Mouse (Mus musculus) right cerebral cortex, postnatal 36 days (tissue): ENCODE measurements at regions not wholly inside any gene's neighbourhood (a gene's known extent, or its start where the extent isn't known, plus 50 kb on each side); places are given as distances from the start of the nearest gene placed in this dataset.

Experiments
- DNase-seq, 2 experiments: peaks; one replicate each; pipeline ENCODE4 v3.0.0; 2022; ENCODE audit warnings: low spot score in 2 of 2, mixed read lengths in 1 of 2

DNA sequence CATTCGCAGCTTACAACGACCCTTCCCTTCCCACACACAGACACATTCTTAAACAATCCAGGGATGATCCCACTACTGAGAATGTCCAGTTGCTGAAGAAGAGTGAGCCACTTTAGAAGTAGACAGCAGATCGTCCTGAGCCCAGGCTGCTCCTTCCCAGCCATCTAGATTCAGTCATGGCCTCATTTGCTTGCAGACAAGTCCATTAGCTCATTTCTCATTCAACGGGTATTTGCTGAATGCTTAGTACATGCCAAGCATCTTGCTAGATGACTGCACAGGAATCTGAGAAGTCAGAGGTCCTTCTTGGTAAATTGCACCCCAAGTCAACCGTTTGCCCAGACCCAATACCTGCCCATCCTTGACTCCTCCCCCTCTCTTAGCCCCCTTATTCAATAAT, 57.8 kb downstream of the Ier5 start:
- DNase-seq: no peak

DNA sequence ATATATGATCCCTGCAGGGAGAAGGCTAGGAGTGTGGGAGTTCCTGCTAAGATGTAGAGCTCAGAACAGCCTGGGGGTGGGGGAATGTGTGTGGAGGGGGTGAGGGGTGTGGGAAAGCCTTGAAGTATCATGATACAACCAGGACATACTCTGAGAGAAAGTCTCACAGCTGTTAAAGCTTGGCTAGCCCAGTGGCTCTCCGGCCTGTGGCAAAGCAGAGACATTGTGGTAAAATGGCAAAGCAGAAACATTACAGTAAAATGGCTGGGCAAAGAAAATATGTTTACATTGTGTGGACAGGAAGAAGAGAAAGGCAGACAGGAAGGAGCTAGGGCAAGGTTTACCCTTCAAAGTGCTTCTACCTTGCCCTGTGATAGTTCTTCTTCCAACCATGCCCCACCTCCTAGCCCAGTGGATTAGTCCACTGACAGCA, 58.5 kb downstream of the Ier5 start:
- DNase-seq: no peak

DNA sequence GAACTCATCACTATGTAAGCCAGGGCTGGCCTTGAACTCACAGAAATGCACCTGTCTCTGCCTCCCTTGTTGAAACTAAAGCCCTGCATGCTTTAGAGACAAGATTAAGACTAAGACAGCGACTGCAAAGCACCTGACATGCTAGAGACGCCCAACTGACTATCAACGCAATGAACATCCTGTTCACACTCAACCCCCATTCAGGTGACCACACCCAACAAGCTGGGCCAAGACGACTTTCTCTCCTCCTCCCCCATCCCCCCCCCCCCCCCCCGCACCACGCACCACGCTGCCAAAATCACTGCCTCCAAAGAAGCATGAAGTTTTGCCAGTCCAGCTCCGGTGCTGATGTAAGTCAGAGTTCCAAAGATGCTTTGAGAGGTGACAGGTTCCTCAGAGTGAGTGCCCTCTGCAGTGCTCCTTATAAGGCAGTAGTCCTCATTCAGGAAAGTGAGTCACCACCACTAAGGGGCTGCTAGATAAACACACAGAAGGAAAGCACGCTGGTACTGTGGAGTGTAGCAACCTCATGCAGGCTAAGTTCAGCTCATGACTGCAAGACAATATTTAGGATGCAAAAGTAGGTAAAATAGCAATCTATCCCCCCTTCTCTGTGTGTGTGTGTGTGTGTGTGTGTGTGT, 59.2 kb downstream of the Ier5 start:
- no peak for DNase-seq

DNA sequence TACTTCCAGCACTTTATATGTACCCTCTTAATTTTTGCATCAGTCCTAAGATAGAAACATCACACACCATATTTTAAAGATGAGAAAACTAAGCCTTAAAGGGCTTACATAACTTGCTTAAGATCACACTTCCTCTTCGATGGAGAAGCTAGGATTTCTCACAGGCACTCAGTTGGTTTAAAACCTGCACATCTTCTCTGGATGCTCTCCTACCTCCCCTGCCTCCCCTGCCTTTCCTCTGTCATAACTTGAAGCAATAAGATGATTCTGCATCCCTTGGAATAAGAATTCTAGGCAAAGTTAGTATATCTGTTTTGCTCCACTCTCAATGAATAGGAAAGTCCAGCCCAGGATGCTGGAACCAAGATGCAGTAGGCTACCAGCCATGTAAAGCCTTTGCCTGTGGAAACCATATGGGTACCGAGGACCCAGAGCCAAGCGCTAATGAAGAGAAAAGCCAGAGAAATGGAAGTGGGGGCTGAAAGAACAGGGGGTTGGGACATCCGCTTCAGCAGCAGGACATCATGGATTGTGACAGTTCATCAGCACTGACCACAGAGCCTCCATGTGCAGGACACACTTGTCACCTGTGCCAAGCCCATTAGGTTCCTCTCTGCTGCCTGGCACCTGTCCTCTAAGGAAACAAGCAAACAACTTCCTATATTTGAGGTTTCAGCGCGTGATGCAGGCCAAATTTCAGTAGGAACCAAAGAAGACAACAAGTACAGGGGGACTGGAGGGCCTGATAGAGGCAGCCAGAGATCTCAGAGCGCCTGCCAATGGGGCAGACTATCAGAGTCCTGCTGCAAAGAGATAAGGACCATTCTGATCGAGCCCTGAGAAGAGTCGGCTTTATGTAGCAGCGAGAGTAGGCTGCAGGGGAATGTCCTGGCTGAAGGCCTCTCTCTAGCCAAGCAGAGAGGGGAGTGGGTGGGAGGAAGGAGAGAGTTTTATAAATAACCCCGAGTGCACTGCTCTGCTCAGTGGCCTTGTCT, 60.5 kb downstream of the Ier5 start:
- DNase-seq: no peak

DNA sequence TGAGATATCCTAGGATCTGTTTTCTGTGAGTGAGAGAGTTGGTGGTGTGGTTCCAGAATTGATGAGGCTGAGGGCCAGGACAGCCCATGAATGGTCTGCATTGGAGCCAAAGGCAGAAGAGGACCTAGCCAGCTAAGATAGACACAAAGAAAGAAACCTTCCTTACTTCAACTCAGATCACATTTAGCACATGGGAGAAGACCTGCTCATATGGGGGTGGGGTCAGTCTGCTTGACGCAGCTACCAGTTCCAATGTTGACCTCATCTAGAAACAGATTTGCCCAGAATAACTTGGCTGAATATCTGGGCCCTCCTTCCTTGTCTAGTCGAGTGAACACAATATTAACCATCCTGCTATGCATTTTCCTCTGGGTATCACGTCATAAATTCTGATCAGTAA, 62.0 kb downstream of the Ier5 start:
- DNase-seq: no peak

DNA sequence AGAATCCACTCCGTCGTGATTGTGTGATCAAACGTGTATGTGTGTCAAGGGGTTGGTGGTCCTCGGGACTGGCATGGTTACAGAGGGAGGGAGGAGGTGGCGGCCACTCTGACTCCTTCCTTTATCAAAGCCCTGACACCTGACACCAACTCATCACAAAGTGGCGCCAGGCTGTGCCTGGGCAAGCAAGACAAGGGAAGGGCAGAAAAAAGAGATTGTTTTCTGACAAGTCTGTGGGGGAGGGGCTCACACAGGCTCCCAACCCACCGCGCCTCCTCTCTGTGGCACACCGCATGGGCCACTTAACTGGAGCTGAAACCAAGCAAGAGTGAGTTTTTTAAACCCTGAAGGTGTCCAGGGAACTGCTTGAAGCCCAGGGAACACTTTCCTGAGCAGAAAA, 68.5 kb downstream of the Ier5 start:
- DNase-seq: no peak

DNA sequence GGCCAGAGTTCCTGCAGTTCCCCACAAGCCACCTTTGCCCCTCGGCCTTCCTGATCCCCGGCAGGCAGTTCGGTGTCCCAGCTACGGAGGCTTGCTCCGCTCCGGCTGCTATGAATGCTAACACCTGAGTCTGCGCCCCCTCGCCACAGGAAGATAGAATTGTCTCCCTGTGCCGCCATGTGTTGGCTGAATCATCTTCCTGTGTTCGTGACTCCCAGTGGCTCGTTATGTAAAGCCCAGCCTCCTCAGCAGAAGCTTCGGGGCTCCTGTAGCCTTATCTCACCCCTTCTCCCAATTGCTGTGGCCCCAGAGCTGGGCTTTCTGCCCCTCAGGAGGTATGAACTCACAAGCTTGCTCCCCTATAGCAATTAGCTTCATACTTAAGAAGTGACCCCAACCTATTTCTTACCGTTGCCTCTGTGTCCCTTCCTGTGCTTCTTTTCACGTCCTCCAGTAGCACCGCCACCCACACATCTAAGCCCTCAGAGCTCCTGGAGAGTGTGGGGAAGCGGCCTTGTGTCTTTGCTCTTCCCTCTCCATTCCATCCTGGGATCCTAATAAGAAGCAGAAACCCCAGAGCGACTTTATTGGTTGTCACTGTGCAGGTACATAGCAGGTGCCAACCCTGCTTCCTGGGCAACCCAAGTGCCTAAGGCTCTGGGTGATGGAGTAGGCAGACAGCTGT, 70.1 kb downstream of the Ier5 start:
- DNase-seq: peak; percentile 79 to 88

DNA sequence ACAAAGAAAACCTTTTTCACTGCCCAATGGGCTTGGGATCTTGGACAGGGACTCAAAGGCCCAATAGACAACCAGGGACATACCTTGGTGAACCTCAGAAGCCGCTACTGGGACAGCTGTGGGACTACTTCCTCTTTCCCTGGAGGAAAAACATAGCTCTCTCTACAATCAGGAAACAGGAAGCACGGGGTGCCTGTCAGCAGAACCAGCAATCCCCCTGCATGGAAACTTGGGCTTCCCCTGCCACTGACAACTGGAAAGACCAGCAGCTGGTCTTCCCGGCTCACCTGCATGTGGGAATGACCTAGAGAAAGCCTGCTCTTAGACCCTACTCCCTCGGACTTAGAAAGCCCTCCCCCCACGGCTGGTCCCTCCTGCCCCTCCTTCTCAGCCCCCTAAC, 70.7 kb downstream of the Ier5 start:
- no peak for DNase-seq

DNA sequence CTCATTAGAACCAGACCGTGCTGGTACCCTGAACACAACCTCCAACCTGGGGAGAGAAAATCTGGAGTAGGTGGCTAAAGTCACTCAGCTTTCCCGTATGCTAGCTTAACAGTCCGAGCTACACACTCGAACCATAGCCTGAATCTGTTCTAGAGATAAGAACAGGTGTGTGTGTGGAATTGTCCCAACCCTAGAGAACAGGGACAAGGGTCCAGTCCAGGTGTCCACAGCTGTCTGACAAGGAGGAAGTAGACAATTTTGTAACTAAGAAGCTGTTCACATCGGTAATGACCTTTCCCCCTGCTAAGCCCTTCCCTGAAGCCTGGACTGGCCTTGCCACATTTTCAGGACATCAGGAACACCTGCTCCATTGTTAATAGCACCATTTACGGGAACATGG, 71.3 kb downstream of the Ier5 start:
- DNase-seq: no peak

DNA sequence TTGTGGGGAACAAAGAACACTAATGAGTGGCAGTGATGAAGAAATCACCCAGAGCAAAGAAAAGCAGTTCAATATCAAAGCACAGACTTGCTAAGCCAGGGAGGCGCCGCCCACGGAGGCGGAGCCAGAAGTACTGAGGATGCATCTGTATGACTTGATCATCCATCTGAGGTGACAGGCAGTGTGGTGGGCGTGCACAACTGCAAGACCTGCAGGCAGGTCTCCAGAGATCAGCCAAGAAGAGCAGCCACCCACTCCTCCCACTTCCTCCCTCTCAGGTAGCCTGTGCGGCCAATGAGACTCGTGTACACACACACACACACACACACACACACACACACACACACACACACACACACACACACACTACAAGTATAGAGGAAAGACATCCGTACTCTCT, 71.9 kb downstream of the Ier5 start:
- DNase-seq: peak; percentile 65 to 71

DNA sequence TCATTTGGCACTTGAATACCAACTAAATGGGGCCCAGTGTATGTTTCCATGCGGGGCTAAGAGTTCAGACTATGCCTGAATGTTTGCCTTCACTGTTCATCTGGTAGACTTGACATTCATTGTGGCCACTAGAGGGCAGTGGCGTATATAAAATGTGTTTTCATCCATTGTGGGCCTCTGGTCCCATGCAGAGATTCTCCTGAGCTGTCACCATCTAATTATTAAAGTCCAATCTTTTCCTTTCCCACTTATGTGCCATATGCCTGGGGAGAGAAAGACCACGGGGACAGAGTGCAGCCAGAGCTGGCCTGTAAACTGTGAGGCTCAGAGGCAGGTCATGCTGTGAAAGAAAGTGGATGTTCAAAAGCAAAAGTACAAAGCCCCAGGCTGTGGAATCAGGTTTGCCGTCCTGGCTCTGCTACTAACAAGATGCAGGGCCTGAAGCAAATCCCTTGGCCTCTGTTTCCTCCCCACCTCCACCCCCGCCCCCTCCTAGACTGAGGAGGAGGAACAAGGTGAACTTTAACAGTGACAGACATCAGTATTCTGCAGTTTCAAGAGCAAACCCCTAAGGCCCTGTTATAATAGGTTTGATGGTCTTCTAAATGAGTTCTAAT, 73.5 kb downstream of the Ier5 start:
- DNase-seq: peak; percentile 66 to 71

DNA sequence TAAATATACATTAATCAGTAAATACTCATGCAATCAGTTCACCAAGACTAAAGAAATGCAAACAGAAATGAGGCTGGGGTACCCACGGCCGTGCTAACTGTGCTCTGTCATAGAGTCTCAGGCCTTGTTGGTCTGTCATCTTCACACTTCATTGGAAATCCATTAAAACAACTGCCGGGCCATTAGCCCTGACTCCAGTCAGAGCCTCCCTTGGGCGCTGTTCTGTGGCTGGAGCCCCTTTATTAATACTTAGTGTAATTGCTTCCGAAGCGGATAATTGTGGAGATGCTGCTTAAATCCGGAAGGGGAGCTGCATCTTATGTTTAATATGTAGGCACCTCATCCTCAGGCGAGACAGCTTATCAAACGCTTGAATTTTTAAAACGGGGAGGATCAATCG, 76.1 kb downstream of the Ier5 start:
- DNase-seq: no peak

DNA sequence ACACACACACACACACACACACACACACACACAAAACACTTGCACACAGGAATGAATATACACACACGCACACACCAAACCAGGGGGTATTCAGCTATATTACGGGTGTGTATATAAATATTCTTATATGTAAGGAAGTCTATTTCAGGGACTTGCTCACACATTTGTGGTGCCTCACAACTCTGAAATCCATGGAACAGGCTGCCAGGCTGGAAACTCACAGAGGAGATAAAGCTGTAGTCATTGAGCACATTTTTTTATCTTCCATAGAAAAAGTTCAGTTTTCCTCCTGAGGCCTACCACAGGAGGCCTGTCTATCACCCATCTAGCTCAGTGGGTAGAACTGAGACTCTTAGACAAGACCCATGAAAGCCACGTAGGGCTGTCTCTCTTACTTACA, 83.8 kb downstream of the Ier5 start:
- DNase-seq: no peak

DNA sequence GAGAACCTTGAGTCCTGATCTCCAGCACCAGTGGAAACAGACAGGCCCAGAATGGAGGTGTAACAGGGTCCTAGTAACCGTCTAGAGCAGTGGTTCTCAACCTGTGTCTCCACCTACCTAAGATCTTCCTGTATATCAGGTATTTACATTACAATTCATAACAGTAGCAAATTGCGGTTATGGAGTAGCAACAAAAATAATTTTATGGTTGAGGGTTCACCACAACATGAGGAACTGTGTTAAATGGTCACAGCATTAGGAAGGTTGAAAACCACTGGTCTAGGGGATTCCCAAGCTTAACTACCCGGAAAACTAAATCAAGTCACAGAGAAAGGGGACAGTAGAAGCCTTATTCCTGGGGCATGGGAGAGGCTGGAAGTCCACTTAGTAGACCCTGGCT, 84.5 kb downstream of the Ier5 start:
- DNase-seq: no peak

DNA sequence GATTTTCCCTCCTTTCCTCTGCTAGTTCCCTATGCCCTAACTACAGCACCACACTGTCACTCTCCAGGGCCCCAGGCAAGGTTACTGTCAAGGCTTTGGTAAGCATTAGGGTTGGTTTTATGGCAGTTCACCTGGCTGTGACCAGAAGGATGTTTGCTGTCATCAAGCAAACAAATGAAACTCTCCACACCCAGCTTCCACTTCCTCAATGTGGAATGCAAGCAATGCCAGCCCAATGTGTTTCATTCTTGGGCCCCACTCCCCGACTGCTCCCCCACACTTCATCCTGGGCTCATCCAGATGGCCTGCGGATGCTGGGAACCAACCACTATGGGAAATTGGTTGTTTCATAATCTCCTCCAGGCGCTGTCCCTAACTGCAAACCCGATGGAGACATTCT, 85.7 kb downstream of the Ier5 start:
- DNase-seq: no peak

DNA sequence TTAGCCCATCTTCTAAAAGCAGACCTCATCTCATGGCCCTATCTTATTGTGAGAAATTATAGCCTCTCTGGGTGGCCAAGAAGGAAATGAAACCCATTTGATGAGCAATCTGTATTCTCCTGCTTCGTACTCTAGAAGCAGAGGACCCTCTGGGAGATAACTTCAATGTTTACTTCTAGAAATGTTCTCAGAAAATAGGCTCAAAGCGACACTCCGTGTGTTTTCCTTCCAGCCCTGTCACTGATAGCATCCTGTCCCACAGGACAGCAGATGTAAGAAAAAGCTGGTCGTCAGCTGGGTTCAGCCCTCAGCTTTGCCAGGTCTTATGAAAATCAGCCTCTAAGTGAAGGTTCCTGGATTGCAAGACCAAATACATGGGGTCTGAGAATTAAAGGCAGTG, 86.1 kb downstream of the Ier5 start:
- no peak for DNase-seq

DNA sequence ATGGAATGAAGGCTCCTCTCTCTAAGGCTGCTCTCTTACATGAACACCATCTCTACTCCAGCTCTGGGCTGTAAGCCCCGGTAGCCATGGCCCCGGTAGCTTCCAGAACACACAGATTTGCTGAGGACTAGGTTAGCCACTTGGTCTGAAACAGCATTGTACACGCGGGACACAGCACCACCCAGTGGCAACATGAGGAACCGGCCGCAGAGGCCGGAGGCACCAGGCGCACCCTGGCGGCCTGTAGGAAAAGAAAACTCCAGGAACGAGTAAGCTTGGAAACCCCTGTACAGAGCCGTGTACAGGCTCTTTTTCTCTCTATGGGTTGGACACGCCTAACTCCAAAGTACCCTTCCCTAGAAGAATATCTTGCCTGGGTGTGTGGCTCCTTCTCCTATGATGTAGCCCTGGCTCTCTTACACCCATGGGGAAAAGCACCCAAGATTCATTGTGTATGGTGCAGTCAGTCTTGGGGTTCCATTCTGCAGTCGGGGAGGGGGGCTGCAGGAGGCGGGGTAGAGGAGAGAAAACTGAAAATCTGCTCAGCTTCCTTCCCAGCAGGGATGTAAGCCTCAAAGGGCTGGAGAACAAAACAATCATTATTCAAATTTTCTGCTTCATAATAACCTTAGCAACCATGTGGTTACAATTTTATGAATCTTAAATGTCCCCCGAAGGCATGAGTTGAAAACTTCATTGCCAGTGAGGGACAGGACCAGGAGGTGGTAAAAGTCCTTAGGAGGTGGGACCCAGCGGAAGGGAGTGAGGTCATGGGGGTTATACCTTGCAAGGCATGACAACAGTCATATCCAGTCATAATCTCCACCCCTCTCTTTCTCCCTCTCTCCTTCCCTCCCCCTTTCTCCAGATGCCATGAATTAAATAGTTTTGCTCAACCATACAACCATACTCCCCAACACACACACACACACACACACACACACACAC, 92.6 kb downstream of the Ier5 start:
- DNase-seq: peak; percentile 86

DNA sequence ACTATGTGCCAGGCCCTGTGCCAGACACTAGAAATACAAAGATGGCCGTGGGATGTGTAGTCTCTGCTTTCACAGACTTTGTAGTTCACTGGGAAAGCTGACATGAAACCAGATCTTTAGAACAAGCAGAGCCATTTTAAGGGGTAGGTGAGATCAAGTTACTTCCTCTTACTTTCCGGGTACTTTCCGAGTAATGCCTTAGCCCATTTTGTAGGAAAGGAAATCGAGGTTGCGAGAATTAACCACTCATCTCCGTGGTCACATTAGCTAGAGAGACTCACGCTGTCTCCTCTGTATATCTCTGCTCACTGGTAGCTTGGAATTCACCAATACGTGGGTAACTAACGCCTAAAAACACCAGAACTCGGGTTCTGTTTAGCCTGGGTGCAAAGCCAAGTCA, 93.3 kb downstream of the Ier5 start:
- no peak for DNase-seq

DNA sequence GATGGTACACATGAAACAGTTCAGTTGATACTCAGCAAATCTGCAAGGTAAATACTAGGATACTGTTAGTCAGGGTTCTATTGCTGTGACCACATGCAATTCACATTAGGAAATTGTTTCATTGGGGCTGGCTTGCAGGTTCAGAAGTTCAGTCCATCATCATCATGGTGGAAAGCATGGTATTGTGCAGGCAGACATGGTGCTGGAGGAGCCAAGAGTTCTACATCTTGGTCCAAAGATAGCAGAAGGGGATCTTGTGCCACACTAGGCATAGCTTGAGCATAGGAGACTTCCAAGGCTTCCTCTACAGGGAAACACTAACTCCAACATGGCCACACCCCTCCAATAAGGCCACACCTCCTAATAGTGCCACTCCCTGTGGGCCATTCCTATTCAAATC, 99.1 kb downstream of the Ier5 start:
- no peak for DNase-seq

DNA sequence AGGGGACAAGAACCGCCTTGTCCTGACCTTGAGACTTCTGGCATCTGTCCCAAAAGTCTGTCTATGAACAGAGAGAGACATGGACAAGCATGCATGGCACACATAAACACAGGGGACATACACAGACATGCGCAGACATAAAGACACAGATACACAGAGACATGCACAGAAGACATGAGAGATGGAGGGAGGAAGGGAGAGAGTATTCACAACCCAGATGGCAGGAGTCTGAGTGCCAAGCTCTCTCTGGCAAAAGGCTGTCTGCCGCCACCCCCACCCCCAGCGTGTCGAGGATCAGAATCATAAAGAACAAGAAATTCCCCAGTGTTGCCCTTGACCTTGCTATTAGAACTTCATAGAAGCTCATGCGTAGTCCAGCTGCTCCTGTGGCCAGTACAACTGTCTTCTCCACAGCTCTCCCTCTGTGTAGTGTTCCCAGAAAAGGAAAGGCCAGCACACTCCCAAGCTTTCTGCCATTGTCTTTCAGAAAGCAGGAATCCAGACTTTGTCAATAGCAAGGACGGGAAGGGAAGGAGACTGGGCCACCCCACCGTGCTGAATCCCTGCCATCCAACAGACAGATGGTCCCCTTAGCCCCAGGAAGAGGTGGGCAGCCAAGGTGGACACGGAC, 99.8 kb downstream of the Ier5 start:
- DNase-seq: no peak
